Mouse (Mus musculus) neural tube, embryonic 15.5 days (tissue): ENCODE measurements around the gene Kcnc3. TPM values are rescaled to one million over a fixed set of nuclear protein-coding genes. Genes with fewer than 3 reads are reported as not detected.

ENCODE experiments used
- ATAC-seq: fragments of 200-750 bp; cut with Nextera tagmentation; 2 replicates; pipeline ENCODE4 v1.8.0; 2017; ENCODE audit warnings: mild to moderate bottlenecking, moderate TSS enrichment, moderate library complexity; ENCODE audit not compliant: low FRiP score
- H3K27ac ChIP-seq: fragments of 300-500 bp; sonication (generic); replicated peaks from 2 replicates; pipeline ENCODE4 v1.5.1; 2015; ENCODE audit warnings: mild to moderate bottlenecking, inconsistent platforms
- H3K27me3 ChIP-seq: fragments of 300-500 bp; sonication (generic); replicated peaks from 2 replicates; pipeline ENCODE4 v1.6.1; 2015; ENCODE audit warnings: inconsistent platforms
- H3K36me3 ChIP-seq: fragments of 300-500 bp; sonication (generic); 2 replicates; pipeline ENCODE4 v1.6.1; 2015; ENCODE audit warnings: inconsistent platforms
- H3K4me1 ChIP-seq: fragments of 300-500 bp; sonication (generic); 2 replicates; pipeline ENCODE4 v1.6.1; 2015; ENCODE audit warnings: inconsistent platforms
- H3K4me2 ChIP-seq: fragments of 300-500 bp; sonication (generic); 2 replicates; pipeline ENCODE4 v1.6.1; 2015; ENCODE audit warnings: inconsistent platforms, mild to moderate bottlenecking, moderate library complexity
- H3K4me3 ChIP-seq: fragments of 300-500 bp; sonication (generic); replicated peaks from 2 replicates; pipeline ENCODE4 v1.5.1; 2015; ENCODE audit warnings: mild to moderate bottlenecking, inconsistent platforms
- H3K9ac ChIP-seq: fragments of 300-500 bp; sonication (generic); replicated peaks from 2 replicates; pipeline ENCODE4 v1.6.1; 2015; ENCODE audit warnings: mild to moderate bottlenecking, inconsistent platforms
- H3K9me3 ChIP-seq: fragments of 300-500 bp; sonication (generic); replicated peaks from 2 replicates; pipeline ENCODE4 v1.6.1; 2016; ENCODE audit warnings: inconsistent platforms
- WGBS: fragments of 180-500 bp; shearing (Covaris S2); methylation state at CpG from one replicate; pipeline ENCODE4 v1.1.7; 2015; ENCODE audit warnings: mixed read lengths; 5-methylcytosine and 5-hydroxymethylcytosine counted together
- polyA plus RNA-seq: library from polyadenylated mRNA; unstranded; fragments of >200 nt; fragmentation: Nextera tagmentation; extraction: Ambion mirVana; gene quantifications from 2 replicates; pipeline ENCODE4 v1.2.1, GENCODE M21; 2015

Kcnc3 gene
- polyA plus RNA-seq, 1 experiment from 2014 or later, result 8.0 TPM

- Histone ChIP-seq H3K9ac (no peak overlapping the region), H3K27me3 (peaks cover 26% of the 10 kb centered on the region), H3K4me2 (no peak overlapping the region), H3K27ac (no peak overlapping the region), H3K4me3 (no peak overlapping the region), H3K9me3 (no peaks in the 10 kb centered on the region), H3K36me3 (peaks cover 7% of the 10 kb centered on the region; the same call in 1 of the 2 replicates), H3K4me1 (peaks cover 22% of the 10 kb centered on the region)
- ATAC-seq, result no peak
- WGBS, result 91% methylated on average over 11 of the region's 12 CpGs
These were observed 7.9 kb downstream of the Kcnc3 start for GRCm38 (mm10) chr7:44598336-44598735.

- Histone ChIP-seq H3K9ac (no peak overlapping the region), H3K4me2 (no peak overlapping the region), H3K9me3 (no peaks in the 10 kb centered on the region), H3K4me3 (no peak overlapping the region), H3K4me1 (peaks cover 21% of the 10 kb centered on the region; the same call in 1 of the 2 replicates), H3K36me3 (peaks cover 2% of the 10 kb centered on the region; the same call in 1 of the 2 replicates), H3K27ac (no peak overlapping the region), H3K27me3 (peaks cover 36% of the 10 kb centered on the region)
- WGBS, result 86% methylated on average over 10 of the region's 10 CpGs
- ATAC-seq, result no peak
These were observed 10.3 kb downstream of the Kcnc3 start for GRCm38 (mm10) chr7:44600691-44601262.

GRCm38 (mm10) chr7:44601646-44602045, 11.2 kb downstream of the Kcnc3 start:
- 20% methylated on average over 18 of the region's 19 CpGs for WGBS
- peaks cover 23% of the 10 kb centered on the region; the same call in 1 of the 2 replicates for H3K4me1 ChIP-seq
- no peaks in the 10 kb centered on the region for H3K9me3 ChIP-seq
- no peak overlapping the region for H3K27ac ChIP-seq
- peaks cover 44% of the 10 kb centered on the region for H3K27me3 ChIP-seq
- H3K9ac ChIP-seq, result 0 out of 2 replicates have a peak overlapping the region, but pooled peaks have one; percentile 17
- ATAC-seq, result no peak
- no peak overlapping the region for H3K4me2 ChIP-seq
- H3K4me3 ChIP-seq, result no peak overlapping the region
- peaks cover 2% of the 10 kb centered on the region; the same call in 1 of the 2 replicates for H3K36me3 ChIP-seq

GRCm38 (mm10) chr7:44602443-44602842, 12.0 kb downstream of the Kcnc3 start:
- H3K9ac ChIP-seq, result no peak overlapping the region
- no peak overlapping the region for H3K27ac ChIP-seq
- WGBS, result 18% methylated on average over 8 of the region's 11 CpGs
- ATAC-seq, result no peak
- peaks cover 52% of the 10 kb centered on the region for H3K27me3 ChIP-seq
- H3K9me3 ChIP-seq, result no peaks in the 10 kb centered on the region
- peaks cover 23% of the 10 kb centered on the region; the same call in 1 of the 2 replicates for H3K4me1 ChIP-seq
- H3K4me2 ChIP-seq, result no peak overlapping the region
- H3K4me3 ChIP-seq, result no peak overlapping the region
- H3K36me3 ChIP-seq, result no peaks in the 10 kb centered on the region; the same call in 1 of the 2 replicates

GRCm38 (mm10) chr7:44603186-44603855, 12.9 kb downstream of the Kcnc3 start:
- 4% methylated on average over 20 of the region's 20 CpGs for WGBS
- ATAC-seq, result no peak
- H3K36me3 ChIP-seq, result no peaks in the 10 kb centered on the region; the same call in 1 of the 2 replicates
- no peak overlapping the region for H3K9ac ChIP-seq
- no peak overlapping the region for H3K27ac ChIP-seq
- peak overlapping the region; percentile 25 for H3K4me3 ChIP-seq
- H3K4me2 ChIP-seq, result peak overlapping the region; percentile 57
- H3K27me3 ChIP-seq, result peaks cover 53% of the 10 kb centered on the region
- peaks cover 23% of the 10 kb centered on the region; the same call in 1 of the 2 replicates for H3K4me1 ChIP-seq
- no peaks in the 10 kb centered on the region for H3K9me3 ChIP-seq

GRCm38 (mm10) chr7:44604139-44604606, 13.7 kb downstream of the Kcnc3 start:
- peak overlapping the region; percentile 25 for H3K4me3 ChIP-seq
- no peak overlapping the region for H3K27ac ChIP-seq
- H3K4me2 ChIP-seq, result peak overlapping the region; percentile 57
- peak; percentile 70 for ATAC-seq
- WGBS, result under 1% methylated on average over 22 of the region's 25 CpGs
- H3K36me3 ChIP-seq, result no peaks in the 10 kb centered on the region; the same call in 1 of the 2 replicates
- H3K4me1 ChIP-seq, result peaks cover 23% of the 10 kb centered on the region; the same call in 1 of the 2 replicates
- no peaks in the 10 kb centered on the region for H3K9me3 ChIP-seq
- H3K27me3 ChIP-seq, result peaks cover 53% of the 10 kb centered on the region
- H3K9ac ChIP-seq, result no peak overlapping the region

- WGBS, result under 1% methylated on average over 8 of the region's 8 CpGs
- H3K27ac ChIP-seq, result no peak overlapping the region
- no peaks in the 10 kb centered on the region for H3K9me3 ChIP-seq
- H3K4me2 ChIP-seq, result peak overlapping the region; percentile 57
- peak; percentile 21 for ATAC-seq
- peaks cover 53% of the 10 kb centered on the region for H3K27me3 ChIP-seq
- no peaks in the 10 kb centered on the region for H3K36me3 ChIP-seq
- H3K4me3 ChIP-seq, result peak overlapping the region; percentile 25
- no peak overlapping the region for H3K9ac ChIP-seq
- peaks cover 23% of the 10 kb centered on the region; the same call in 1 of the 2 replicates for H3K4me1 ChIP-seq
These were observed 14.2 kb downstream of the Kcnc3 start for GRCm38 (mm10) chr7:44604619-44605018.

GRCm38 (mm10) chr7:44605436-44605835, 15.0 kb downstream of the Kcnc3 start:
- no peak for ATAC-seq
- WGBS, result 41% methylated on average over 7 of the region's 7 CpGs
- Histone ChIP-seq H3K4me1 (peaks cover 23% of the 10 kb centered on the region; the same call in 1 of the 2 replicates), H3K27me3 (peaks cover 51% of the 10 kb centered on the region), H3K9ac (no peak overlapping the region; the same call in 1 of the 2 replicates), H3K9me3 (no peaks in the 10 kb centered on the region), H3K4me2 (no peak overlapping the region), H3K4me3 (no peak overlapping the region), H3K27ac (no peak overlapping the region), H3K36me3 (no peaks in the 10 kb centered on the region)

GRCm38 (mm10) chr7:44606171-44606901, 15.9 kb downstream of the Kcnc3 start:
- Histone ChIP-seq H3K4me3 (peak overlapping the region; percentile 17), H3K9me3 (no peaks in the 10 kb centered on the region), H3K36me3 (no peaks in the 10 kb centered on the region), H3K27me3 (peaks cover 47% of the 10 kb centered on the region), H3K9ac (peak overlapping the region; percentile 28; the same call in 1 of the 2 replicates), H3K27ac (no peak overlapping the region), H3K4me2 (peak overlapping the region; percentile 38), H3K4me1 (peaks cover 23% of the 10 kb centered on the region; the same call in 1 of the 2 replicates)
- WGBS, result 13% methylated on average over 29 of the region's 29 CpGs
- no peak for ATAC-seq

- H3K4me1 ChIP-seq, result peaks cover 7% of the 10 kb centered on the region
- peaks cover 24% of the 10 kb centered on the region for H3K27me3 ChIP-seq
- H3K9me3 ChIP-seq, result no peaks in the 10 kb centered on the region
- no peak overlapping the region for H3K9ac ChIP-seq
- H3K4me3 ChIP-seq, result no peak overlapping the region
- ATAC-seq, result no peak
- no peaks in the 10 kb centered on the region for H3K36me3 ChIP-seq
- H3K27ac ChIP-seq, result no peak overlapping the region
- 66% methylated on average over 7 of the region's 7 CpGs for WGBS
- no peak overlapping the region for H3K4me2 ChIP-seq
These were observed 21.7 kb downstream of the Kcnc3 start for GRCm38 (mm10) chr7:44612192-44612591.

- 9% methylated on average over 20 of the region's 20 CpGs for WGBS
These were observed 23.7 kb downstream of the Kcnc3 start for GRCm38 (mm10) chr7:44614041-44614688.

More at GRCm38 (mm10) chr7:44614041-44614688, 23.7 kb downstream of the Kcnc3 start:
- peaks cover 7% of the 10 kb centered on the region for H3K4me1 ChIP-seq
- H3K9ac ChIP-seq, result no peak overlapping the region
- H3K4me3 ChIP-seq, result peak overlapping the region; percentile 14
- H3K27ac ChIP-seq, result no peak overlapping the region
- no peaks in the 10 kb centered on the region for H3K9me3 ChIP-seq
- no peaks in the 10 kb centered on the region for H3K36me3 ChIP-seq
- peaks cover 21% of the 10 kb centered on the region for H3K27me3 ChIP-seq
- peak overlapping the region; percentile 26 for H3K4me2 ChIP-seq
- ATAC-seq, result peak; percentile 39; the same call in 1 of the 2 replicates
